Mouse (Mus musculus) lung, postnatal 4 days (tissue): ENCODE measurements around the gene Gpatch4.
A peak's percentile ranks its signal among the peaks of the same experiment; 100 is the strongest.

ENCODE experiments used
- DNase-seq, 2 experiments: peaks; one replicate each; pipeline ENCODE4 v3.0.0; 2021

The Gpatch4 gene

GRCm38 (mm10) chr3:88042661-88043421, at the start of gene Gpatch4:
Gpatch4 (plus strand) TSS chr3:88043108.
- DNase-seq: peak; percentile 84 to 88

- peak in 1 of 2 experiments; percentile 65 for DNase-seq
These were observed 49.5 kb upstream of the Gpatch4 start for GRCm38 (mm10) chr3:87993436-87993835.

DNA sequence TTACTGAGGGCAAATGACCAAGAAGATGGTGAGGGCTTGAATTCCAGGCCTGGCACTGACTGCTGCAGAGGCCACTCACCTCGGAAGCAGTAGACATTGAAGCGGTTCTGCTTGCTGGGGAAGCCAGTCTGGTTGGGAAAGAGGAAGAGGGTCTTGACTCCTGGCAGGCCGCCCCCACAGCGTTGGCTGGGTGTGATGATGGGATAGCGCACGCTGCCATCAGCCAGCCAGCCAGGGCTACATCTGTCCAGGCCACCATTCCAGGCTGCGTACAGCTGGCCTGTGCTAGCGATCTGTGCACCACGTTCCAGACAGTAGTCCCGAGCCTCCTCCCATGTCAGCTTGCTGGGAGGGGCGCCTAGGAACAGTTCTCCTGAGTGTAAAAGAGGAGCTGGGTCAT, 47.6 kb upstream of the Gpatch4 start:
- peak in 1 of 2 experiments; percentile 78 for DNase-seq

GRCm38 (mm10) chr3:87996401-87996800, 46.5 kb upstream of the Gpatch4 start:
- no peak for DNase-seq

- peak; percentile 52 to 61 for DNase-seq
These were observed 45.8 kb upstream of the Gpatch4 start for GRCm38 (mm10) chr3:87996971-87997614.

- no peak for DNase-seq
These were observed 44.2 kb upstream of the Gpatch4 start for GRCm38 (mm10) chr3:87998747-87999146.

GRCm38 (mm10) chr3:87999243-87999895, 43.5 kb upstream of the Gpatch4 start:
- DNase-seq: no peak

DNA sequence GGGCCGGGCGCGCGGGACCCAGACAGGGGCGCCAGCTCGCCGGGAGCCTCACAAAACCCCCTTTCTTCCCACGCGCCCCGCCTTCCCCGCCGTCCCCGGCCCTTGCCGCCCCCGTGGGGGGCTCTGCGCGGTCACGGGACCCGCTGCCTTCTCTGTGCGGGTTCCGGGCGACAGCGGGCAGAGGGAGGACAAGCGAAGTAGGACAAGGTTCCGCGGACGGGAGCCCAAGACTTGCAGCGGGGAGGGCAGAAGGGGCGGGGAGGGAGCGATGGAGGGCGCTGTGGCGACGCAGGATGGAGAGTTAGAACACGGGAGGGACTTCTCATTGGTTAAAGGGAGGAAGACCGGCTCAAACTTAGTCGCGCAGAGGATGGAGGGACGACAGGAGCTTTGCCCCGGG, 42.7 kb upstream of the Gpatch4 start, which contains the start of gene Bcan:
Gene Bcan (minus strand): TSS at position 50 of the 400 bp plus-strand sequence.
- DNase-seq: no peak

- DNase-seq: no peak
These were observed 41.9 kb upstream of the Gpatch4 start for GRCm38 (mm10) chr3:88000816-88001595.

- DNase-seq: peak; percentile 41 to 77
These were observed 40.5 kb upstream of the Gpatch4 start for GRCm38 (mm10) chr3:88002291-88002976.

GRCm38 (mm10) chr3:88005822-88006786, 36.8 kb upstream of the Gpatch4 start:
- DNase-seq: peak; percentile 49 to 59

DNA sequence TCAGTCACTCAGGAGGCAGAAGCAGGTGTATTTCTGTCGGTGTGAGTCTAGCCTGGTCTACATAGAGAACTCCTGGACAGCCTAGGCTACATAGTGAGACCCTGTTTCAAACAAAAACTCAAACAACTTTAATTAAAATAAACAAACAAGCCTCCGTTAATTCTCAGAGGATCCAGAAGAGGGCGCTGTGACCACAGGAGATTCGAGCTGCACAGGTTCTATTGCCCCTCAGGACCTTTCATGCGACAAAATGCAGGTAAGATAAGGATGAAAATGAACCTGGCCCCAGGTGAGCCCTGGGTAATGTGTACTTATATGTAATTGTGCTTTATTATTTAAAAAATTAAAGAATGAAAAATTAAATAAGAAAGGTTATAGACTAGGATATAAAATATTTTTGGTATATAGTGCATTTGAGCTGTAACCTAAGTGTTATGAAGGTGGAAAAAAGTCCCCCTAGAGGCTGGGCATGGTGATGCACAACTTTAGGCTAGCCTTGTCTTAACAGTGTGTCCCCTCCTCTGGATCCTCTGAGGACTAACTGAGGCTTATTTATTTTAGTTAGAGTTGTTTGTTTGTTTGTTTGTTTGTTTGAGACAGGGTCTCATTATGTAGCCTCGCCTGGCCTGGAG, 32.2 kb upstream of the Gpatch4 start:
- peak in 1 of 2 experiments; percentile 53 for DNase-seq

- peak; percentile 92 to 93 for DNase-seq
These were observed 20.4 kb upstream of the Gpatch4 start for GRCm38 (mm10) chr3:88022322-88023191.

DNA sequence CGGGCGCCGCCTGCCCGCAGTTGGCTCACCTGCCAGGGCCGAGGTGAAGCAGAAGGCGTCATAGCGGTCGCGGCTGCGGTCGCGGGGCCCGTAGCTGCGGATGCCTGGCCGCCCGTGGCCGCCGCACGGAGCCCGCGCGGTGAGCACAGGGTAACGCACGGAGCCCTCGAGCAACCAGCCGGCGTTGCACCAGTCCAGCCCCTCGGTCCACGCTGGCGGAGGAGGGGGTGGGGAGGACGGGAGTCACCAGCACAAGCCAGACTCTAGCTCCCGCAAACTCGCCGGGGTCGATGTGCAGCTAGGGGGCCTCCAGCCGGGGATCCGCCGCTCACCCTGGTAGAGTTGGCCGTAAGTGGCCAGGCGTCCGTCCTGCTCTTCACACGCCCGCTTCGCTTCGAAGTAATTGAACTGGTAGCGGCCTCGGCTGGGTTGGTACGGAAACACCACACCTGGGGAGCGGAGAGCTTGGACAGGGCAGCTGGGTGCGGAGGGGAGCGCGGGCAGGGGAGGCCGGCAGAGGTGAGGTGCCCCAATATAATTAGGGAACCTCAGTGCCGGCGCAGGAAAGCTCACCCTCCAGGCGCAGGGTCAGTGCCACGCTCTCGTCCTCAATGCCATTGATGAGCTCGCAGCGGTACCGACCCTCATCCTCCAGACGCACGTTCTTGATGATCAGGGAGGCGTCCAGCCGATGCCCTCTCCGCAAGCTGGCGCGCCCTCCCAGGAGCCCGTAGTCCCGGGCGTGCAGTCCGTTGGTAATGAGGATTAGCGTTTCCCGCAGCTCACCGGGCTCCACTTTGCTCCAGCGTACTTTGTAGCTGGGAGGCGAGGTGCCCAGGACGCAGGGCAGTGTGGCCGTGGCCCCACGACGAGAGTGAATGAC, 19.5 kb upstream of the Gpatch4 start:
- no peak for DNase-seq

DNA sequence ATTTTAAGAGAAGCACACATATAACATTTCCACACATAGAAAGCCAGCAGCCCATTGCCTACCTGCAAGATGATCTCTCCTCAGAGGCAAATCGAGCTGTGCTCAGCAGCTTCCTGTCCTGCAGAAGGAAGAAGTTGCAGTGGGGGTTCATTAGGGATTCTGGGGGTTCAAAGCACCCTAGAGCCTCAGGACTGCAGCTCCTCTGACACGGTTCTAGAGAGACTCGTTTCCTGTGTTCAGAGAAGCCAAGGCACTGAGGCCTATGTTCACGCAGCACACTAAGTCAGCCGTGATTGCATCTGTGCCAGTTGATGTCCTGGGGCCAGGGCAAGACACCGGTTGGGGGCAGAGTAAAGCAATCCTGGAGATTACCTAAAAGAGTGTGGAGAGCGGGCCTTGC, 16.1 kb upstream of the Gpatch4 start:
- no peak for DNase-seq

GRCm38 (mm10) chr3:88027434-88028186, 15.3 kb upstream of the Gpatch4 start, which contains the start of gene Hapln2:
Hapln2 (minus strand) TSS chr3:88027583.
- no peak for DNase-seq

DNA sequence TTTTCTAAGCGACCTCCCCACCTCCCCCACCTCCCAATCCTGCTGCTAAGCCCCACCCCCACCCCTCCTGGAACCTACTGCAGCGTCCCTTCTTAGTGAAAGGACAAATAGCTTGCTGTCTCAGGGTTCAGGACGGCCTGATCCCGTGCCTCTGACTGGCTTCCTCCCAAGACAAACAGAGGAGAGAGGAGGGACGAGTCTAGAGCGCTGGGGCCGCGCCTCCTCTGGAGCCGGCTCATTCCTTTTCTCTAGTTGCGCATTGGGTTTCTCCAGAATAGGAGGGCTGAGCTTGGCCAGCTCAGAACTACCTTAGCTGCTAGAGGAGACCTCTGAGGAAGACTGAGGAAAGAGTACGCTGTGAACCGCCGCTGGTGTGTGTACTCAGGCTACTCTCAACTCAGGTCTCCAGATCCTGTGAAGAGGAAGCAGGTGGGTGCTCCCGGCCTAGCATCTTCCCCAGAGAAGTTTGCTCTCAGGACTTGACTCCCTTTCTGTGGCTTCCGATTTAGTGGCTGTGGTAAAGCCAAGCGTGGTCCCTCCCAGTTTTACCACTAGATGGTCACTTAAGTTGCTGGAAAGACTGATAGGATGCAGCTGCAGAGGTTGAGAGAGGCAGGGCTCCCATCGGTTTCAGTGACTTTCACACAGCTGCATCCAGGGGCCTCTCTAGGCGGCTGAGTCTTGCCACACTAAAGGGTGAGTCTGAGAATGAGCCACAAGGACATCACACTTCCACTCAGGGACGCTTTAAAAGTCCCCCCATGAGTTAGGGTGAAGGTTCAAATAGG, 12.1 kb upstream of the Gpatch4 start:
- peak; percentile 65 to 80 for DNase-seq
